Mouse (Mus musculus) kidney, embryonic 14.5 days (tissue): ENCODE measurements around the gene Kctd5. TPM values are rescaled to one million over a fixed set of nuclear protein-coding genes. Genes with fewer than 3 reads are reported as not detected.

Experiments used
- ATAC-seq: fragments of 200-750 bp; cut with Nextera tagmentation; 2 replicates; pipeline ENCODE4 v1.8.0; 2017; ENCODE audit warnings: moderate number of reproducible peaks, mild to moderate bottlenecking, moderate TSS enrichment, moderate library complexity; ENCODE audit not compliant: low FRiP score, low TSS enrichment
- H3K27ac ChIP-seq: fragments of 300-500 bp; sonication (generic); 2 replicates; pipeline ENCODE4 v1.5.1; 2014; ENCODE audit warnings: low read depth, mild to moderate bottlenecking, low read length, moderate library complexity, mixed read lengths
- H3K27me3 ChIP-seq: fragments of 300-500 bp; sonication (generic); 2 replicates; pipeline ENCODE4 v1.6.1; 2014; ENCODE audit warnings: mild to moderate bottlenecking, low read length; ENCODE audit not compliant: control insufficient read depth, insufficient read depth
- H3K36me3 ChIP-seq: fragments of 300-500 bp; sonication (generic); 2 replicates; pipeline ENCODE4 v1.6.1; 2014; ENCODE audit warnings: low read length, mixed read lengths; ENCODE audit not compliant: control insufficient read depth, insufficient read depth
- H3K4me1 ChIP-seq: fragments of 300-500 bp; sonication (generic); 2 replicates; pipeline ENCODE4 v1.6.1; 2014; ENCODE audit warnings: low read length, mixed read lengths; ENCODE audit not compliant: control insufficient read depth, insufficient read depth
- H3K4me2 ChIP-seq: fragments of 300-500 bp; sonication (generic); replicated peaks from 2 replicates; pipeline ENCODE4 v1.6.1; 2014; ENCODE audit warnings: low read depth, mild to moderate bottlenecking, low read length
- H3K4me3 ChIP-seq: fragments of 300-500 bp; sonication (generic); 2 replicates; pipeline ENCODE4 v1.5.1; 2014; ENCODE audit warnings: mild to moderate bottlenecking, low read length
- H3K9ac ChIP-seq: fragments of 300-500 bp; sonication (generic); 2 replicates; pipeline ENCODE4 v1.6.1; 2014; ENCODE audit warnings: low read depth, mild to moderate bottlenecking, low read length, moderate library complexity
- H3K9me3 ChIP-seq: fragments of 300-500 bp; sonication (generic); 2 replicates; pipeline ENCODE4 v1.6.1; 2016; ENCODE audit warnings: low read length; ENCODE audit not compliant: control insufficient read depth
- WGBS: fragments of 180-500 bp; shearing (Covaris S2); extraction: QIAGEN DNeasy Blood & Tissue Kit; methylation state at CpG from one replicate; pipeline ENCODE4 v1.1.7; 2014; 5-methylcytosine and 5-hydroxymethylcytosine counted together
- polyA plus RNA-seq: library from polyadenylated mRNA; unstranded; fragments of >200 nt; fragmentation: Nextera tagmentation; extraction: Ambion mirVana; gene quantifications from 2 replicates; pipeline ENCODE4 v1.2.1, GENCODE M21; 2014

Gene Kctd5
- polyA plus RNA-seq, 1 experiment from 2014 or later = 65.1 TPM

GRCm38 (mm10) chr17:24084593-24084992, 11.3 kb upstream of the Kctd5 start:
- 68% methylated on average over 1 of the region's 1 CpGs for WGBS
- Histone ChIP-seq H3K4me1 (no peaks in the 10 kb centered on the region), H3K4me2 (no peak overlapping the region), H3K27ac (no peak overlapping the region), H3K9ac (no peak overlapping the region), H3K36me3 (peaks cover 41% of the 10 kb centered on the region), H3K4me3 (no peak overlapping the region), H3K27me3 (no peaks in the 10 kb centered on the region), H3K9me3 (no peaks in the 10 kb centered on the region)
- ATAC-seq = no peak

- no peak overlapping the region for H3K27ac ChIP-seq
- no peak for ATAC-seq
- 78% methylated on average over 2 of the region's 2 CpGs for WGBS
- no peaks in the 10 kb centered on the region for H3K27me3 ChIP-seq
- peaks cover 4% of the 10 kb centered on the region for H3K4me1 ChIP-seq
- no peak overlapping the region for H3K4me2 ChIP-seq
- no peak overlapping the region for H3K9ac ChIP-seq
- peaks cover 27% of the 10 kb centered on the region for H3K36me3 ChIP-seq
- H3K9me3 ChIP-seq = no peaks in the 10 kb centered on the region
- H3K4me3 ChIP-seq = no peak overlapping the region
These were observed 3.8 kb upstream of the Kctd5 start for GRCm38 (mm10) chr17:24077101-24077500.

GRCm38 (mm10) chr17:24069531-24069930, 3.8 kb downstream of the Kctd5 start:
- ATAC-seq = no peak
- Histone ChIP-seq H3K9ac (no peak overlapping the region), H3K4me2 (no peak overlapping the region), H3K27me3 (no peaks in the 10 kb centered on the region), H3K4me3 (no peak overlapping the region), H3K36me3 (peaks cover 9% of the 10 kb centered on the region), H3K9me3 (no peaks in the 10 kb centered on the region), H3K4me1 (peaks cover 11% of the 10 kb centered on the region), H3K27ac (no peak overlapping the region)
- WGBS = 90% methylated on average over 3 of the region's 3 CpGs

- WGBS = 92% methylated on average over 5 of the region's 5 CpGs
- H3K4me3 ChIP-seq = no peak overlapping the region
- ATAC-seq = no peak
These were observed 5.0 kb downstream of the Kctd5 start for GRCm38 (mm10) chr17:24068271-24068670.

GRCm38 (mm10) chr17:24062459-24063155, 10.7 kb downstream of the Kctd5 start:
- no peaks in the 10 kb centered on the region for H3K9me3 ChIP-seq
- H3K9ac ChIP-seq = no peak overlapping the region
- no peaks in the 10 kb centered on the region for H3K27me3 ChIP-seq
- no peak overlapping the region for H3K4me3 ChIP-seq
- peaks cover 2% of the 10 kb centered on the region; the same call in 1 of the 2 replicates for H3K4me1 ChIP-seq
- no peak for ATAC-seq
- H3K4me2 ChIP-seq = no peak overlapping the region
- H3K27ac ChIP-seq = no peak overlapping the region
- peaks cover 30% of the 10 kb centered on the region for H3K36me3 ChIP-seq
- 83% methylated on average over 4 of the region's 4 CpGs for WGBS

More at GRCm38 (mm10) chr17:24068271-24068670, 5.0 kb downstream of the Kctd5 start:
- Histone ChIP-seq H3K27ac (no peak overlapping the region), H3K9me3 (no peaks in the 10 kb centered on the region), H3K4me1 (peaks cover 11% of the 10 kb centered on the region), H3K36me3 (peaks cover 9% of the 10 kb centered on the region), H3K27me3 (no peaks in the 10 kb centered on the region), H3K4me2 (no peak overlapping the region), H3K9ac (no peak overlapping the region)

GRCm38 (mm10) chr17:24057730-24058245, 15.5 kb downstream of the Kctd5 start:
- Histone ChIP-seq H3K27me3 (no peaks in the 10 kb centered on the region), H3K4me1 (peaks cover 2% of the 10 kb centered on the region; the same call in 1 of the 2 replicates), H3K27ac (no peak overlapping the region), H3K4me2 (no peak overlapping the region), H3K36me3 (peaks cover 68% of the 10 kb centered on the region), H3K9ac (no peak overlapping the region), H3K4me3 (no peak overlapping the region), H3K9me3 (no peaks in the 10 kb centered on the region)
- 93% methylated on average over 5 of the region's 5 CpGs for WGBS
- ATAC-seq = no peak

GRCm38 (mm10) chr17:24056636-24057625, 16.4 kb downstream of the Kctd5 start:
- WGBS = 95% methylated on average over 14 of the region's 14 CpGs
- ATAC-seq = no peak
- H3K9me3 ChIP-seq = no peaks in the 10 kb centered on the region
- no peaks in the 10 kb centered on the region for H3K27me3 ChIP-seq
- H3K27ac ChIP-seq = no peak overlapping the region
- no peaks in the 10 kb centered on the region for H3K4me1 ChIP-seq
- no peak overlapping the region for H3K4me2 ChIP-seq
- peaks cover 75% of the 10 kb centered on the region for H3K36me3 ChIP-seq
- no peak overlapping the region for H3K4me3 ChIP-seq
- no peak overlapping the region for H3K9ac ChIP-seq

- Histone ChIP-seq H3K9me3 (no peaks in the 10 kb centered on the region), H3K27ac (no peak overlapping the region), H3K4me2 (no peak overlapping the region), H3K36me3 (peaks cover 52% of the 10 kb centered on the region), H3K4me1 (no peaks in the 10 kb centered on the region), H3K27me3 (no peaks in the 10 kb centered on the region), H3K9ac (no peak overlapping the region), H3K4me3 (no peak overlapping the region)
- WGBS = 93% methylated on average over 8 of the region's 8 CpGs
- no peak for ATAC-seq
These were observed 24.3 kb downstream of the Kctd5 start for GRCm38 (mm10) chr17:24049008-24049407.
